Mouse (Mus musculus): ENCODE results near the gene Matn1.

GRCm38 (mm10) chr4:130913511-130913910 lies 30.7 kb upstream of the Matn1 start:
- TF ChIP-seq CTCF (IDR thresholded peaks at IDR 0.05; ENCODE audit: borderline replicate concordance, insufficient read depth, low read depth, low read length) (no peak), POLR2A (IDR thresholded peaks at IDR 0.05; ENCODE audit: borderline replicate concordance, insufficient read depth, low read length) (no peak)
